Mouse (Mus musculus) liver, embryonic 14.5 days (tissue): ENCODE measurements around the gene Dcun1d3. TPM values are rescaled to one million over a fixed set of nuclear protein-coding genes. Genes with fewer than 3 reads are reported as not detected.

Experiments used
- ATAC-seq: fragments of 200-750 bp; cut with Nextera tagmentation; 2 replicates; pipeline ENCODE4 v1.8.0; 2017; ENCODE audit warnings: moderate number of reproducible peaks, mild to moderate bottlenecking, moderate library complexity; ENCODE audit not compliant: insufficient read depth
- DNase-seq, 3 experiments: peaks; one replicate each; pipeline ENCODE4 v3.0.0-alpha.2; 2012 to 2013; ENCODE audit warnings: low read depth in 3 of 3, low spot score in 3 of 3
- H3K27ac ChIP-seq: fragments of 300-500 bp; sonication (generic); 2 replicates; pipeline ENCODE4 v1.5.1; 2014; ENCODE audit warnings: moderate library complexity, mild to moderate bottlenecking, control low read depth, inconsistent platforms
- H3K27me3 ChIP-seq: fragments of 300-500 bp; sonication (generic); 2 replicates; pipeline ENCODE4 v1.6.1; 2014; ENCODE audit warnings: mild to moderate bottlenecking, low read length, moderate library complexity; ENCODE audit not compliant: control insufficient read depth, insufficient read depth
- H3K36me3 ChIP-seq: fragments of 300-500 bp; sonication (generic); replicated peaks from 2 replicates; pipeline ENCODE4 v1.6.1; 2014; ENCODE audit warnings: low read depth; ENCODE audit not compliant: control insufficient read depth, insufficient read depth
- H3K4me1 ChIP-seq, 2 experiments: fragments of 200-500 bp in 1 of 2; fragments of 300-500 bp in 1 of 2; sonication (generic) in 1 of 2; replicated peaks; 2 replicates each; pipeline ENCODE4 v1.6.1; 2012 to 2014; ENCODE audit warnings: antibody characterized with exemption in 1 of 2, inconsistent platforms in 1 of 2, low read length in 1 of 2; ENCODE audit not compliant: control insufficient read depth in 2 of 2, insufficient read depth in 2 of 2
- H3K4me2 ChIP-seq: fragments of 300-500 bp; sonication (generic); 2 replicates; pipeline ENCODE4 v1.6.1; 2014; ENCODE audit warnings: low read depth, mild to moderate bottlenecking, control low read depth, moderate library complexity
- H3K4me3 ChIP-seq, 2 experiments: fragments of 200-500 bp in 1 of 2; fragments of 300-500 bp in 1 of 2; sonication (generic) in 1 of 2; 2 replicates each; pipeline ENCODE4 v1.5.1; 2012 to 2014; ENCODE audit warnings: low read depth in 2 of 2, low read length in 2 of 2, mild to moderate bottlenecking in 2 of 2, control low read depth in 1 of 2, inconsistent platforms in 1 of 2, moderate library complexity in 1 of 2; ENCODE audit not compliant: insufficient read depth in 1 of 2
- H3K9ac ChIP-seq: fragments of 300-500 bp; sonication (generic); replicated peaks from 2 replicates; pipeline ENCODE4 v1.6.1; 2014; ENCODE audit warnings: mild to moderate bottlenecking, control low read depth, moderate library complexity
- H3K9me3 ChIP-seq: fragments of 300-500 bp; sonication (generic); 2 replicates; pipeline ENCODE4 v1.6.1; 2016; ENCODE audit warnings: low read length, mixed read lengths; ENCODE audit not compliant: control insufficient read depth
- CTCF ChIP-seq: IDR thresholded peaks from 2 replicates; pipeline ENCODE4 v1.5.1; 2016; ENCODE audit warnings: antibody characterized with exemption, low read depth, control low read depth
- EP300 ChIP-seq: IDR thresholded peaks from 2 replicates; pipeline ENCODE4 v1.6.1; 2016; ENCODE audit warnings: antibody characterized with exemption, low read depth
- WGBS: fragments of 180-500 bp; shearing (Covaris S2); extraction: QIAGEN DNeasy Blood & Tissue Kit; methylation state at CpG from one replicate; pipeline ENCODE4 v1.1.7; 2014; ENCODE audit not compliant: insufficient replicate concordance; 5-methylcytosine and 5-hydroxymethylcytosine counted together
- polyA plus RNA-seq, 2 experiments: library from polyadenylated mRNA; depleted of rRNA in 1 of 2; stranded (reverse) in 1 of 2; unstranded in 1 of 2; fragments of >200 nt; fragmentation: Nextera tagmentation in 1 of 2; extraction: Ambion mirVana in 1 of 2; gene quantifications; 2 replicates each; pipeline versions ENCODE4 v1.2.1 to v1.2.3; 2012 to 2014

Dcun1d3 gene
- polyA plus RNA-seq, 2 experiments, result 0.87 to 1.2 TPM

- Histone ChIP-seq H3K4me1 (no peaks in the 10 kb centered on the region; a peak in 1 of 4 replicates), H3K9ac (no peak overlapping the region), H3K27me3 (no peaks in the 10 kb centered on the region), H3K36me3 (no peaks in the 10 kb centered on the region; the same call in 1 of the 2 replicates), H3K9me3 (no peaks in the 10 kb centered on the region), H3K27ac (no peak overlapping the region), H3K4me3 (no peak overlapping the region), H3K4me2 (no peak overlapping the region)
- ATAC-seq, result no peak
- no peak for DNase-seq
- TF ChIP-seq CTCF, result no peak
- no peak for TF ChIP-seq EP300
Measured at GRCm38 (mm10) chr7:119855031-119855430, 41.1 kb downstream of the Dcun1d3 start.

GRCm38 (mm10) chr7:119854362-119854761 is 41.7 kb downstream of the Dcun1d3 start:
- no peak overlapping the region for H3K9ac ChIP-seq
- H3K4me2 ChIP-seq, result no peak overlapping the region
- no peak overlapping the region for H3K4me3 ChIP-seq
- no peaks in the 10 kb centered on the region; a peak in 1 of 4 replicates for H3K4me1 ChIP-seq
- H3K27me3 ChIP-seq, result no peaks in the 10 kb centered on the region
- H3K27ac ChIP-seq, result no peak overlapping the region
- DNase-seq (no peak), ATAC-seq (0 out of 2 replicates have a peak, but pooled peaks have one; percentile 26)
- TF ChIP-seq EP300 (no peak), CTCF (no peak)
- H3K9me3 ChIP-seq, result no peaks in the 10 kb centered on the region
- no peaks in the 10 kb centered on the region; the same call in 1 of the 2 replicates for H3K36me3 ChIP-seq
- 66% methylated on average over 2 of the region's 2 CpGs for WGBS

GRCm38 (mm10) chr7:119853186-119853585 is 42.9 kb downstream of the Dcun1d3 start:
- Histone ChIP-seq H3K27ac (no peak overlapping the region), H3K4me2 (no peak overlapping the region), H3K27me3 (no peaks in the 10 kb centered on the region), H3K9me3 (no peaks in the 10 kb centered on the region), H3K4me1 (no peaks in the 10 kb centered on the region; a peak in 1 of 4 replicates), H3K36me3 (peaks cover 4% of the 10 kb centered on the region; the same call in 1 of the 2 replicates), H3K4me3 (no peak overlapping the region), H3K9ac (no peak overlapping the region)
- no peak for TF ChIP-seq CTCF
- TF ChIP-seq EP300, result no peak
- ATAC-seq, result no peak
- WGBS, result 81% methylated on average over 1 of the region's 1 CpGs
- no peak for DNase-seq

GRCm38 (mm10) chr7:119852494-119852893 is 43.6 kb downstream of the Dcun1d3 start:
- TF ChIP-seq EP300 (no peak), CTCF (no peak)
- Histone ChIP-seq H3K9ac (no peak overlapping the region), H3K4me3 (no peak overlapping the region), H3K36me3 (peaks cover 4% of the 10 kb centered on the region; the same call in 1 of the 2 replicates), H3K4me1 (no peaks in the 10 kb centered on the region; a peak in 1 of 4 replicates), H3K27me3 (no peaks in the 10 kb centered on the region), H3K4me2 (no peak overlapping the region), H3K27ac (no peak overlapping the region), H3K9me3 (no peaks in the 10 kb centered on the region)
- DNase-seq (no peak), ATAC-seq (no peak)

GRCm38 (mm10) chr7:119850737-119851136 is 45.4 kb downstream of the Dcun1d3 start:
- no peak for TF ChIP-seq CTCF
- TF ChIP-seq EP300, result no peak
- ATAC-seq (no peak), DNase-seq (no peak)
- peaks cover 4% of the 10 kb centered on the region; the same call in 1 of the 2 replicates for H3K36me3 ChIP-seq
- H3K27ac ChIP-seq, result no peak overlapping the region
- H3K4me1 ChIP-seq, result no peaks in the 10 kb centered on the region; a peak in 1 of 4 replicates
- H3K9me3 ChIP-seq, result no peaks in the 10 kb centered on the region
- H3K4me2 ChIP-seq, result no peak overlapping the region
- WGBS, result 75% methylated on average over 5 of the region's 5 CpGs
- H3K27me3 ChIP-seq, result no peaks in the 10 kb centered on the region
- no peak overlapping the region for H3K9ac ChIP-seq
- H3K4me3 ChIP-seq, result no peak overlapping the region
